Mouse (Mus musculus): ENCODE data around the gene Marcksl1. TPM values are rescaled to one million over a fixed set of nuclear protein-coding genes. Genes with fewer than 3 reads are reported as not detected.

Gene Marcksl1
- polyA plus RNA-seq, 1 experiment from 2014 or later, result 1,023 TPM

DNA sequence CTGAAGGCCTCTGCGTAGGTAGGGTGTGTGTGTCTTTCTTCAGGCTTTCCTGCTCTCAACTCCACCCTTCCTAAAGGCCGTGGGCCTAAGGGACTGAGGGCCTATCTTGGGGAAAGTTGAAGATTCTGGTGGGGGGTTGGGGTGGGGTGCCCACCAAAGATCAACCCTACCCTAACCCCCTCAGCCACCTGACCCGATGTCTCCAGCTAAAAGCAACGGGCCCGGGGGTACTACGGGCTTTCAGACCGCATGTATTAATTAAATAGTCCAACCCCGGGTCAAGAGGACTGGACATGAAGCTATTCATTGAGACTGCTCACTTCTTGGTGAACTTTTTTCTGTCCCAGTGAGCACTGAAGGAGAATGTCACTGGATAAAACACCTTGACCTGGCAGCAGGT lies 13.4 kb upstream of the Marcksl1 start:
- H3K9me3 ChIP-seq, result no peaks in the 10 kb centered on the region
- WGBS, result 82% methylated on average over 8 of the region's 8 CpGs
- peak overlapping the region; percentile 64 for H3K4me3 ChIP-seq
- H3K27me3 ChIP-seq, result no peaks in the 10 kb centered on the region
- peaks cover 30% of the 10 kb centered on the region for H3K4me1 ChIP-seq
- ATAC-seq (ENCODE audit: insufficient number of reproducible peaks, insufficient read depth, low FRiP score, low TSS enrichment, low read depth), result no peak
- H3K9ac ChIP-seq, result peak overlapping the region; percentile 77; the same call in 1 of the 2 replicates
- H3K36me3 ChIP-seq, result no peaks in the 10 kb centered on the region
- H3K4me2 ChIP-seq, result peak overlapping the region; percentile 73
- peak overlapping the region; percentile 89 for H3K27ac ChIP-seq

DNA sequence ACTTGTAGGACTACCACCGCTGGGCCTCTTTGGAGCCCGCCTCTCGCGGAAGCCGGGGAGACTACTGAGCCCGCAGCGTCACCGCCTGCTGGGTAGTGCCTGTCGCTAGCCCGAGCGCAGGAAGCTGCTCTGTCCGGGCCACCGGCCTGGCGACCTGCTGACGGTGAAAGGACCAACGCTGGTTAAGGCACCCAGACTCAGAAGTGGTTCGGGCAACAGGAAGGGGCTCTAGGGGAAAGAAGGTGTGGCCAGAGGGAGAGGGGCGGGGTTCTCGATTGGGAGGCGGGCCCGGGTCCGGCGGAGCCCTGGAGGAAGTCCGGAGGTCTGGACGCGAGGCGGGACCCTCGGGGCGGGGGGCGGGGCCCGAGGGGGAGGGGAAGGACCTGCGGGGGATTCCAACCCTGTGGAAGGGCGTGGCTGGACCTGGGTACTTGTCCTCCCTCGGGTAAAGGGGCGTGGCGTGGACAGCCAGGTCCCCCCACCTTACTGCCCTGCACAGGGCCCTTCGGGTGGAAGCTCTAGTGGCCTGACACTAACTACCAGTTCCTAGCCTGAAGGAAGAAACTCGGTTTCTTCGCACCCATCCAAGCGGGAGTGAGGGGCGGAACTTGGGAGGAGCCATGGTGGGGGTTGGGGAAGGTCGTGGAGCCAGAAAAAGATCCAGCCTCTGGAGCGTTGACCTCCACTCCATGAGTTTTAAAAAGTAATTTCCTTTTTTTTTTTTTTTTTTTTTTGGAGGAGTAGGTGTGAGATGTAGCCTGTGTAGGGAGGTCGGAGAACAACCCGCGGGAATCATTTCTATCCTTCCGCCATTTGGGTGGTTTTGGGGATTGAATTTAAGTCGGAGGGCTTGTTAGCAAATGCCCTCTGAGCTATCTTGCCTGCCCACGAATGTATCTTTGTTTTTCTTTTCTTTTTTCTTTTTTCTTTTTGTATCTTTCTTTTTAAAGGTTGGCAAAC lies 12.5 kb upstream of the Marcksl1 start:
- peaks cover 28% of the 10 kb centered on the region for H3K4me1 ChIP-seq
- no peaks in the 10 kb centered on the region for H3K36me3 ChIP-seq
- no peaks in the 10 kb centered on the region for H3K27me3 ChIP-seq
- WGBS, result 1% methylated on average over 49 of the region's 49 CpGs
- ATAC-seq (ENCODE audit: insufficient number of reproducible peaks, insufficient read depth, low FRiP score, low TSS enrichment, low read depth), result peak; percentile 75
- peak overlapping the region; percentile 89 for H3K27ac ChIP-seq
- H3K4me2 ChIP-seq, result peak overlapping the region; percentile 73
- peak overlapping the region; percentile 77 for H3K9ac ChIP-seq
- H3K9me3 ChIP-seq, result no peaks in the 10 kb centered on the region
- H3K4me3 ChIP-seq, result peak overlapping the region; percentile 64

DNA sequence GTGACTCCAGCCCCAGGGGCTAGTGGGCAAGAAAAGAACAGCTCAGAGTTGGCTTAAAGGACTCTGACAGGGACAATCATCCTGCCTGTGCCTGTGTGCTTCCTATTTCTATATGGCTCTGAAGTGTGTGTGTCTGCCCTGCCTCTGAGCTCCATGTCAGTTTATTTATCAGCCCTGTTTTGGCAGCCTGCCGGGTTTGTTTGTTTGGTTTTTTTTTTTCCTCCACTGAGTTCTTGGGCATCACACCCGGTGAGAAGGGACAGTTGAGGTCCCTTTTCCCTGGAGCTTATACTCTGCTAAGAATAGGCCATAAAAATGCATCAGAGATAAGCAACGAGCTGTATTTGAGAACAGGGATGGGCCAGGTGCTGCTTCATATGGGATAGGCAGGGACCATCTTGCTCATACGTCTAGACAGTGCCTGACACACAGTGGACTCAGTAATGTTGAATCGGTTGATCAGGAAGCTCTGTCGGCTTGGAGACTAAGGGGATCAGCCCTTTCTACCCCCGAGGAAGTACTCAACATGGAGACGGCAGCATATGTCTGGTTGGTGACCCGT lies 11.0 kb upstream of the Marcksl1 start:
- ATAC-seq (ENCODE audit: insufficient number of reproducible peaks, insufficient read depth, low FRiP score, low TSS enrichment, low read depth), result no peak
- no peaks in the 10 kb centered on the region for H3K27me3 ChIP-seq
- no peak overlapping the region for H3K27ac ChIP-seq
- H3K4me3 ChIP-seq, result no peak overlapping the region
- WGBS, result 71% methylated on average over 9 of the region's 9 CpGs
- no peaks in the 10 kb centered on the region for H3K9me3 ChIP-seq
- H3K9ac ChIP-seq, result no peak overlapping the region
- H3K4me1 ChIP-seq, result peaks cover 16% of the 10 kb centered on the region
- H3K36me3 ChIP-seq, result no peaks in the 10 kb centered on the region
- no peak overlapping the region for H3K4me2 ChIP-seq

DNA sequence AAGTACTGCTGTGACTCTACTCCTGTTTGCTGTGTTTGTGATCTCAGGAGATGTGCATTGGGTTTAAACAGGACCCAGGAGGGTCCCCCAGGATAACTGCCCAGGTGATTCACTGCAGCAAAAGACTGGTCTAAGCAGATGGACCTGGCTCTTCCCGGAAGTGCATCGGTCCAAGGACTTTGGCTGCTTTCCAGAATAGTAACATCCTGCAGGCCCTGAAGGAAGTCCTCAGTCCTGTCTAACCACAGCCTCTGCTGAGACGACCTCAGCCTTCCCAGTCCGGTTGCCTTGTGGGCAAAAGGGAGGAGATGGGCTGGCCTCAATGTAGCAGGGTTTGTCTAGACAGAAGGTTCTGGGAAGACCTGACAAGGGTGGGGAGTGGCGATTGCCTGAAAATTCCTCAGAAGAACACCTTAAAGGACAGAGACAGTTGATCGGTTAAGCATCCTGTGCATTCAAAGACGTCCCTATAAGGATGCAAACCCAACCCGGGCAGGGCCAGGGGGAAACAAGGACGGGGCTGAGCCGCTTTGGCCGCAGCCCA lies 10.4 kb upstream of the Marcksl1 start:
- no peaks in the 10 kb centered on the region for H3K27me3 ChIP-seq
- peak overlapping the region; percentile 5; the same call in 1 of the 2 replicates for H3K4me2 ChIP-seq
- H3K27ac ChIP-seq, result no peak overlapping the region
- no peaks in the 10 kb centered on the region for H3K36me3 ChIP-seq
- 60% methylated on average over 11 of the region's 11 CpGs for WGBS
- no peak overlapping the region for H3K9ac ChIP-seq
- no peak for ATAC-seq (ENCODE audit: insufficient number of reproducible peaks, insufficient read depth, low FRiP score, low TSS enrichment, low read depth)
- H3K4me1 ChIP-seq, result peaks cover 16% of the 10 kb centered on the region
- H3K4me3 ChIP-seq, result no peak overlapping the region
- no peaks in the 10 kb centered on the region for H3K9me3 ChIP-seq

DNA sequence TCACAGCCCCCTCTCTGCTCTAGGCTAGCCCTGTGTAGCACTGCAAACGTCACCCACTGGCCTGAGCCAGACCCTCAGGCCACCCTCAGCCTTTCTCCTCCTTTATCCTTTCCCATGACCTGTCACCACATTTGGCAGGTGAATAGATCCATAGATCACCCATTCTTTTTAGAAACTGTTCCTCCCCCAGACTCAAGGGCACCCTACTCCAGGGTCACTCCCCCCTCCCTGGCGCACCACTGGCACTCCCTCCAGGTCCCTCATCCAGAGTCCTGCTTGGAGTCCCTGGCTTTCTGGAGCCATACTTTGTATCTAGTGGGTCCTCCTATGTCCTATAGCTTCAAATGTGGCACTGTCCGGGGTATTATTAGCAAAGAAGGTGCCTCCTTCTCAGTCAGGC lies 7.9 kb upstream of the Marcksl1 start:
- no peak overlapping the region for H3K27ac ChIP-seq
- no peak overlapping the region for H3K9ac ChIP-seq
- H3K27me3 ChIP-seq, result no peaks in the 10 kb centered on the region
- no peak overlapping the region for H3K4me3 ChIP-seq
- H3K4me2 ChIP-seq, result no peak overlapping the region
- no peaks in the 10 kb centered on the region for H3K9me3 ChIP-seq
- 74% methylated on average over 3 of the region's 3 CpGs for WGBS
- no peaks in the 10 kb centered on the region for H3K36me3 ChIP-seq
- peaks cover 22% of the 10 kb centered on the region for H3K4me1 ChIP-seq
- no peak for ATAC-seq (ENCODE audit: insufficient number of reproducible peaks, insufficient read depth, low FRiP score, low TSS enrichment, low read depth)

DNA sequence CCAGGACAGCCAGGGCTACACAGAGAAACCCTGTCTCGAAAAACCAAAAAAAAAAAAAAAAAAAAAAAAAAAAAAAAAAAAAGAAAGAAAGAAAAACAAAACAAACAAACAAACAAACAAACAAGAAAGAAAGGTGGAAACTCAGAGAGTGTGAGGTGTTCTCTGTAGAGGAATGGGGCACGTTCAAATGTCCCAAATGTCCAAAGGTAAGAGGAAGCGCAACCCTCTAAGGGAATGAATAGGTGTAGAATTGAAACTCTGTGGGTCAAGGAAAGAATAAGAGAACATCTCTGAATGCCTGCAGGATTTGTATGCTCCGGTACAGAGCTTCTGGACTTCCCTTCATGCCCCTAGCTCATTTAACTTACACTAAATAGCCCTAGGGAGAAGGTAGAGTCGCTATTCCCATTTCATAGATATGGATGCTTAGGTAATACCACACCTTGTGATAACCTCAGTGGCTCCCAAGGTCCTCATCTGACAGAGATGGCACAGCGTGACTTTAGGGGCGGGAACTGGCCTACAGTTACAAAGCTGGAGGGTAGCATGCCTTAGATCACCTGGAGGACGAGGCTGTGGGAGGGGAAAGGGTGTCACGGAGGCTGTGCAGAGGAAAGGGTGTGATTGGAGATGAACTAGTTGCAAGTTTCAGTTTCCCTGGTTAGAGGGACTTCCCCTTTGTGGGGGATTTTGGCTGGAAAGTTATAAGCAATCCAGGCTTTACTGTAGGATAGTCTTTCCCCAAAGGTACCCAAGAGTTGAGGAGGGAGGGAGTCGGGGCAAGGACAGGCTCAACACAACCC lies 5.7 kb upstream of the Marcksl1 start:
- no peak overlapping the region for H3K4me3 ChIP-seq
- 66% methylated on average over 9 of the region's 10 CpGs for WGBS
- H3K4me2 ChIP-seq, result no peak overlapping the region
- no peak overlapping the region for H3K9ac ChIP-seq
- H3K27me3 ChIP-seq, result no peaks in the 10 kb centered on the region
- H3K9me3 ChIP-seq, result no peaks in the 10 kb centered on the region
- peaks cover 37% of the 10 kb centered on the region for H3K4me1 ChIP-seq
- ATAC-seq (ENCODE audit: insufficient number of reproducible peaks, insufficient read depth, low FRiP score, low TSS enrichment, low read depth), result no peak
- no peak overlapping the region for H3K27ac ChIP-seq
- no peaks in the 10 kb centered on the region for H3K36me3 ChIP-seq

DNA sequence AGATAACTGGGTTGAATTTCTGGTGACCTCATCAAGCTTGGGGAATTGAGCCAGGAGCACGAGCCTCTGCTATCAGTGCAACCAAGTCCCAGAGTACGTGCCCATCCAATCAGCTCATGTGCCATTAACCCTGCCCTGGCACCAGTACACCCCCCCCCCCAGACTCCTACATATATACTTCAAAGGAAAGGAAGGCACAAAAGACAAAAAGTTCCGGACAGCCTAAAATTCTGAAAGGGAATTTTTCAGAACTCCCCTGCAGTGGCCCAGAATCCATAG lies 5.2 kb upstream of the Marcksl1 start:
- H3K4me3 ChIP-seq, result no peak overlapping the region
- ATAC-seq (ENCODE audit: insufficient number of reproducible peaks, insufficient read depth, low FRiP score, low TSS enrichment, low read depth), result no peak
- no peak overlapping the region for H3K27ac ChIP-seq
- no peak overlapping the region for H3K4me2 ChIP-seq
- peaks cover 37% of the 10 kb centered on the region for H3K4me1 ChIP-seq
- no peak overlapping the region for H3K9ac ChIP-seq
- H3K27me3 ChIP-seq, result no peaks in the 10 kb centered on the region
- WGBS, result 60% methylated on average over 3 of the region's 3 CpGs
- no peaks in the 10 kb centered on the region for H3K36me3 ChIP-seq
- no peaks in the 10 kb centered on the region for H3K9me3 ChIP-seq

DNA sequence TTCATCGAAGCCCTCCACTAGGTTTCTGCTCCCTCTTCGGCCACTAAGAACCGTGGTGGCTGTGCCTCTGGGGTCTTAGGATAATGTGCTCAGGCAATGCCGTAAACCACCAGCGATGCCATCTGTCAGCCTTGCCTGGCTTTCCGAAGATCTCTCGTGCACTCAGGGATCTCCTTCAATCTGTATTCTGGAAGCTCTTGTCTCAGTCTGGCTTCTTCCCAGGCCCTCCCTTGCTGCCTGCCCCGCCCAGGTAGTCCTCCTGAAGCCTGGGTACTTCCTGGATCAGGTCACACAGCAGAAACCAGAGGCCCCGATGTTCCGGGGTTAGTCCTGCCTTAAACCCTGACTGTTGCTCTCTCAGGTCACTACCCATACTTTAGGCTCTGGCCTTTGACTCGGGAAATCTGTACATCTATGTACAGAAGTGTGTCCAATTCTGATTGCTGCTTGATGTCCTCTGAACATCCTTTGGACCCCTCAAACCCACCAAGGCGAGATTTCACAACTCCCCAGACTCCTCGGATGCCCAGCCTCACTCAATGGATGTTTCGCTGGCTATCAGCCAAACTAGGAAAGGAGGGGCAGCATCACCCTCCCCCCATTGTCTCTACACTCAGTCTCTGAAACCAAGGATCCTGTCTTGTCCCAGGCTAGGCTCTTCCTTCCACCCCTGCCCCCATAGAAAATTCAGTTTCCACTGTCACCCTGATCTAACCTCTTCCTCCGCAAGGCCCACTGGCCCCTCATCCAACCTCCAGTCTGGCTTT lies 4.4 kb upstream of the Marcksl1 start:
- Histone ChIP-seq H3K27ac (no peak overlapping the region; the same call in 1 of the 2 replicates), H3K27me3 (no peaks in the 10 kb centered on the region), H3K4me2 (no peak overlapping the region), H3K4me1 (peaks cover 35% of the 10 kb centered on the region), H3K9me3 (no peaks in the 10 kb centered on the region), H3K9ac (no peak overlapping the region), H3K36me3 (no peaks in the 10 kb centered on the region), H3K4me3 (no peak overlapping the region)
- no peak for ATAC-seq (ENCODE audit: insufficient number of reproducible peaks, insufficient read depth, low FRiP score, low TSS enrichment, low read depth)
- WGBS, result 59% methylated on average over 15 of the region's 15 CpGs

DNA sequence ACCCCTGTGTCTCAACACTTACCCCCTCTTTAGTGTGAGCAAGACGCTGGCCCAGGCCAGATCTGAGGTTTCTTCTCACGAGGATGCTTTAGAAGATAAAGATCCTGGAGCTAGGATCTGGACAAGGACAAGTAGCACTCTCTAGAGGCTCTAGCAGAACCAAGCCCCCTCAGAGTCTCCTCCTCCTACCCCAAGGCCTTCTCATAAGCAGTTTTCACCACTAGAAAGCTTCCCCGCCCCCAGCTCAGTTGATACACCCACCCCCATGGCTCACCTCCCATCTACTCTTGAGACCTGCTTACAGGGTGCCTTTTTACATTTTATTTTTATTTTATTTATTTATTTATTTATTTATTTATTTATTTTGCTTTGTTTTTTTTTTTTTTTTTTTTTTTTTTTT lies 3.7 kb upstream of the Marcksl1 start:
- no peak for ATAC-seq (ENCODE audit: insufficient number of reproducible peaks, insufficient read depth, low FRiP score, low TSS enrichment, low read depth)
- Histone ChIP-seq H3K4me1 (peaks cover 35% of the 10 kb centered on the region), H3K9ac (no peak overlapping the region), H3K4me3 (no peak overlapping the region), H3K36me3 (no peaks in the 10 kb centered on the region), H3K9me3 (no peaks in the 10 kb centered on the region), H3K4me2 (no peak overlapping the region), H3K27me3 (no peaks in the 10 kb centered on the region), H3K27ac (no peak overlapping the region)
- 64% methylated on average over 3 of the region's 3 CpGs for WGBS

DNA sequence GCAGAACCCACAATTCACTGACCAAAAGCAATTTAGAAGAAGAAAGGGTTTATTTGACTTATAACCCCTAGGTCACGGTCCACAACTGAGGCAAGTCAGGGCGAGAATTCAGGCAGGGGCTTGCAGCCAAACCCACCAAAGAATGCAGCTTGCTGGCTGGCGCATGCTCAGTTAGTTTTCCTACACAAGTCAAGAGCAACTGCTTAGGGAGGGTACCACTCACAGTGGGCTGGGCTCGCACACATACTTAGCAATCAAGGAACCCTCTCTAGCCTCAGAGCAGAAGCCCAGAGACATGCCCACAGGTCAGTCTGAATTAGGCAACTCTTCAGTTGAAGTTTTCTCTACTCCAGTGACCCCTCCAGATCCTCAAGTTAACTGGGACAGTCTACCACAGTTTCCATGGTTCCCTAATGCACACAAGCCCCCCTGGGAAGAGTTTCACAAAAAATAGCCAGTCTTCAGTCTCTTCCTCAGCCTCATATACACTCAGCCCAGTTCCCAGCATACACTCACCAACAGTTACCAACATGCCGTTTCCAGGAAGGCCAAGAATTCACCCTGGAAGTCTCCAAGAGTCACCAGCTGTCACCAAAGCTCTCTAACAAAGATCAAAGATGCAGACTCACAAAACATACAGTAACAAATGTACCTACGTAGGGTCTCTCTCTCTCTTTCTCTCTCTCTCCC lies 2.5 kb upstream of the Marcksl1 start:
- peaks cover 10% of the 10 kb centered on the region for H3K36me3 ChIP-seq
- no peaks in the 10 kb centered on the region for H3K27me3 ChIP-seq
- no peak overlapping the region for H3K27ac ChIP-seq
- no peak overlapping the region for H3K4me2 ChIP-seq
- H3K9me3 ChIP-seq, result no peaks in the 10 kb centered on the region
- ATAC-seq (ENCODE audit: insufficient number of reproducible peaks, insufficient read depth, low FRiP score, low TSS enrichment, low read depth), result no peak
- H3K4me3 ChIP-seq, result no peak overlapping the region
- WGBS, result 42% methylated on average over 6 of the region's 6 CpGs
- peaks cover 46% of the 10 kb centered on the region for H3K4me1 ChIP-seq
- H3K9ac ChIP-seq, result no peak overlapping the region
